Mouse (Mus musculus): ENCODE measurements at regions not wholly inside any gene's neighbourhood (a gene's known extent, or its start where the extent isn't known, plus 50 kb on each side); places are given as distances from the start of the nearest gene placed in this dataset.
A peak's percentile ranks its signal among the peaks of the same experiment; 100 is the strongest.

GRCm38 (mm10) chr6:31098106-31098505, 139.2 kb upstream of the Klf14 start:
- Histone ChIP-seq H3K4me3 (replicated peaks) (no peak overlapping the region), H3K36me3 (replicated peaks; ENCODE audit: low read length) (peaks cover 94% of the 10 kb centered on the region), H3K9me3 (no peaks in the 10 kb centered on the region), H3K4me1 (peaks cover 94% of the 10 kb centered on the region), H3K27me3 (replicated peaks) (no peaks in the 10 kb centered on the region)
- TF ChIP-seq GATA1 (IDR thresholded peaks at IDR 0.05; ENCODE audit: borderline replicate concordance, low read length) (no peak), FLI1 (IDR thresholded peaks at IDR 0.05; ENCODE audit: low read length) (no peak)

GRCm38 (mm10) chr6:31100084-31100579, 141.3 kb upstream of the Klf14 start:
- no peak for TF ChIP-seq FLI1 (IDR thresholded peaks at IDR 0.05; ENCODE audit: low read length)
- no peak for TF ChIP-seq GATA1 (IDR thresholded peaks at IDR 0.05; ENCODE audit: borderline replicate concordance, low read length)
- Histone ChIP-seq H3K27me3 (replicated peaks) (no peaks in the 10 kb centered on the region), H3K9me3 (no peaks in the 10 kb centered on the region), H3K4me3 (replicated peaks) (peak overlapping the region; percentile 72), H3K4me1 (peaks cover 98% of the 10 kb centered on the region), H3K36me3 (replicated peaks; ENCODE audit: low read length) (peaks cover 93% of the 10 kb centered on the region)

GRCm38 (mm10) chr6:31100749-31101148, 141.9 kb upstream of the Klf14 start:
- H3K27me3 ChIP-seq (replicated peaks) = no peaks in the 10 kb centered on the region
- TF ChIP-seq GATA1 (IDR thresholded peaks at IDR 0.05; ENCODE audit: borderline replicate concordance, low read length) (no peak), FLI1 (IDR thresholded peaks at IDR 0.05; ENCODE audit: low read length) (no peak)
- peaks cover 99% of the 10 kb centered on the region for H3K4me1 ChIP-seq
- H3K36me3 ChIP-seq (replicated peaks; ENCODE audit: low read length) = peaks cover 94% of the 10 kb centered on the region
- H3K9me3 ChIP-seq = no peaks in the 10 kb centered on the region
- peak overlapping the region; percentile 72 for H3K4me3 ChIP-seq (replicated peaks)

GRCm38 (mm10) chr6:31106144-31106836, 147.4 kb upstream of the Klf14 start:
- Histone ChIP-seq H3K4me3 (replicated peaks) (peak overlapping the region; percentile 76), H3K36me3 (replicated peaks; ENCODE audit: low read length) (peaks cover 87% of the 10 kb centered on the region), H3K9me3 (no peaks in the 10 kb centered on the region), H3K4me1 (peaks cover 100% of the 10 kb centered on the region), H3K27me3 (replicated peaks) (no peaks in the 10 kb centered on the region)
- TF ChIP-seq FLI1 (IDR thresholded peaks at IDR 0.05; ENCODE audit: low read length) = no peak
- TF ChIP-seq GATA1 (IDR thresholded peaks at IDR 0.05; ENCODE audit: borderline replicate concordance, low read length) = peak; percentile 45; the same call in 1 of the 3 replicates

GRCm38 (mm10) chr6:31106856-31107359, 148.0 kb upstream of the Klf14 start:
- H3K36me3 ChIP-seq (replicated peaks; ENCODE audit: low read length) = peaks cover 87% of the 10 kb centered on the region
- peaks cover 100% of the 10 kb centered on the region for H3K4me1 ChIP-seq
- no peak for TF ChIP-seq GATA1 (IDR thresholded peaks at IDR 0.05; ENCODE audit: borderline replicate concordance, low read length)
- no peak for TF ChIP-seq FLI1 (IDR thresholded peaks at IDR 0.05; ENCODE audit: low read length)
- H3K4me3 ChIP-seq (replicated peaks) = peak overlapping the region; percentile 87
- H3K27me3 ChIP-seq (replicated peaks) = no peaks in the 10 kb centered on the region
- no peaks in the 10 kb centered on the region for H3K9me3 ChIP-seq

GRCm38 (mm10) chr6:31107360-31107759, 148.5 kb upstream of the Klf14 start:
- no peak for TF ChIP-seq FLI1 (IDR thresholded peaks at IDR 0.05; ENCODE audit: low read length)
- Histone ChIP-seq H3K27me3 (replicated peaks) (no peaks in the 10 kb centered on the region), H3K9me3 (no peaks in the 10 kb centered on the region), H3K4me1 (peaks cover 100% of the 10 kb centered on the region), H3K4me3 (replicated peaks) (peak overlapping the region; percentile 87), H3K36me3 (replicated peaks; ENCODE audit: low read length) (peaks cover 86% of the 10 kb centered on the region)

- Histone ChIP-seq H3K9me3 (no peaks in the 10 kb centered on the region), H3K36me3 (replicated peaks; ENCODE audit: low read length) (peaks cover 85% of the 10 kb centered on the region), H3K27me3 (replicated peaks) (no peaks in the 10 kb centered on the region), H3K4me1 (peaks cover 100% of the 10 kb centered on the region), H3K4me3 (replicated peaks) (peak overlapping the region; percentile 88)
- peak; percentile 78 for TF ChIP-seq FLI1 (IDR thresholded peaks at IDR 0.05; ENCODE audit: low read length)
- peak; percentile 88; the same call in 2 of the 3 replicates for TF ChIP-seq GATA1 (IDR thresholded peaks at IDR 0.05; ENCODE audit: borderline replicate concordance, low read length)
Observed at GRCm38 (mm10) chr6:31107916-31108685, 149.2 kb upstream of the Klf14 start.

- Histone ChIP-seq H3K36me3 (replicated peaks; ENCODE audit: low read length) (peaks cover 84% of the 10 kb centered on the region), H3K9me3 (no peaks in the 10 kb centered on the region), H3K4me3 (replicated peaks) (peak overlapping the region; percentile 83), H3K4me1 (peaks cover 99% of the 10 kb centered on the region), H3K27me3 (replicated peaks) (no peaks in the 10 kb centered on the region)
- TF ChIP-seq FLI1 (IDR thresholded peaks at IDR 0.05; ENCODE audit: low read length) = no peak
- no peak for TF ChIP-seq GATA1 (IDR thresholded peaks at IDR 0.05; ENCODE audit: borderline replicate concordance, low read length)
Observed at GRCm38 (mm10) chr6:31109604-31110003, 150.7 kb upstream of the Klf14 start.

GRCm38 (mm10) chr6:31112293-31113077, 153.6 kb upstream of the Klf14 start:
- TF ChIP-seq FLI1 (IDR thresholded peaks at IDR 0.05; ENCODE audit: low read length) = no peak
- TF ChIP-seq GATA1 (IDR thresholded peaks at IDR 0.05; ENCODE audit: borderline replicate concordance, low read length) = no peak
- H3K4me3 ChIP-seq (replicated peaks) = peak overlapping the region; percentile 84
- H3K4me1 ChIP-seq = peaks cover 99% of the 10 kb centered on the region
- no peaks in the 10 kb centered on the region for H3K9me3 ChIP-seq
- no peaks in the 10 kb centered on the region for H3K27me3 ChIP-seq (replicated peaks)
- peaks cover 85% of the 10 kb centered on the region for H3K36me3 ChIP-seq (replicated peaks; ENCODE audit: low read length)

Measured in megakaryocyte, embryonic 14.5 days (primary cell).